Mouse (Mus musculus) skeletal muscle tissue, adult 2 months (tissue): Measurements from ENCODE around the gene Dtnbp1.

Source experiments
- DNase-seq: peaks from one replicate; pipeline ENCODE4 v3.0.0-alpha.2; 2012; ENCODE audit warnings: low read depth, low spot score

The Dtnbp1 gene

GRCm38 (mm10) chr13:44948320-44949250 is 53.4 kb downstream of the Dtnbp1 start:
- peak; percentile 19 for DNase-seq

- no peak for DNase-seq
These were observed 54.9 kb downstream of the Dtnbp1 start for GRCm38 (mm10) chr13:44946880-44947635.

- DNase-seq: no peak
These were observed 58.3 kb downstream of the Dtnbp1 start for GRCm38 (mm10) chr13:44943618-44944017.

- DNase-seq: peak; percentile 24
These were observed 62.5 kb downstream of the Dtnbp1 start for GRCm38 (mm10) chr13:44939326-44940035.

GRCm38 (mm10) chr13:44937681-44938080 is 64.3 kb downstream of the Dtnbp1 start:
- no peak for DNase-seq

- DNase-seq: no peak
These were observed 68.4 kb downstream of the Dtnbp1 start for GRCm38 (mm10) chr13:44933575-44933974.

- DNase-seq: no peak
These were observed 69.4 kb downstream of the Dtnbp1 start for GRCm38 (mm10) chr13:44932307-44933264.

- no peak for DNase-seq
These were observed 75.6 kb downstream of the Dtnbp1 start for GRCm38 (mm10) chr13:44926311-44926710.

GRCm38 (mm10) chr13:44925173-44925572 is 76.8 kb downstream of the Dtnbp1 start:
- DNase-seq: no peak

GRCm38 (mm10) chr13:44924042-44924441 is 77.9 kb downstream of the Dtnbp1 start:
- no peak for DNase-seq

- no peak for DNase-seq
These were observed 80.2 kb downstream of the Dtnbp1 start for GRCm38 (mm10) chr13:44921721-44922120.

- DNase-seq: no peak
These were observed 80.9 kb downstream of the Dtnbp1 start for GRCm38 (mm10) chr13:44921095-44921494.

GRCm38 (mm10) chr13:44918269-44918668 is 83.7 kb downstream of the Dtnbp1 start:
- no peak for DNase-seq

GRCm38 (mm10) chr13:44917202-44917601 is 84.7 kb downstream of the Dtnbp1 start:
- DNase-seq: no peak

GRCm38 (mm10) chr13:44915945-44916344 is 86.0 kb downstream of the Dtnbp1 start:
- DNase-seq: no peak

- DNase-seq: no peak
These were observed 86.6 kb downstream of the Dtnbp1 start for GRCm38 (mm10) chr13:44915382-44915781.

GRCm38 (mm10) chr13:44913560-44913959 is 88.4 kb downstream of the Dtnbp1 start:
- no peak for DNase-seq

GRCm38 (mm10) chr13:44912851-44913250 is 89.1 kb downstream of the Dtnbp1 start:
- DNase-seq: peak; percentile 63

- DNase-seq: no peak
These were observed 93.2 kb downstream of the Dtnbp1 start for GRCm38 (mm10) chr13:44908790-44909189.

- peak; percentile 94 for DNase-seq
These were observed 94.2 kb downstream of the Dtnbp1 start for GRCm38 (mm10) chr13:44907702-44908101.

GRCm38 (mm10) chr13:44906141-44906540 is 95.8 kb downstream of the Dtnbp1 start:
- DNase-seq: no peak
